Mouse (Mus musculus) right cerebral cortex, postnatal 25 days (tissue): ENCODE measurements around the gene Svs2.
"Not testable (repeated sequence)": the region's sequence is repeated elsewhere in the genome, so short reads cannot be mapped to it uniquely, and the experiment has no call there.

ENCODE experiments used
- DNase-seq: peaks from one replicate; pipeline ENCODE4 v3.0.0; 2022

Gene Svs2

GRCm38 (mm10) chr2:164238366-164238765 is at the start of gene Svs2:
Gene Svs2, minus strand, starts transcription at chr2:164238466.
- DNase-seq = no peak

GRCm38 (mm10) chr2:164278359-164278758 is 40.1 kb upstream of the Svs2 start, which contains the start of gene Svs4:
Gene Svs4, minus strand, starts transcription at chr2:164278459.
- no peak for DNase-seq

- DNase-seq = not testable (repeated sequence)
Observed at GRCm38 (mm10) chr2:164256540-164256939, 18.3 kb upstream of the Svs2 start, which contains the start of gene Svs3b. Gene Svs3b, minus strand, starts transcription at chr2:164256640.

- no peak for DNase-seq
Observed at GRCm38 (mm10) chr2:164232671-164233070, 5.6 kb downstream of the Svs2 start.

- no peak for DNase-seq
Observed at GRCm38 (mm10) chr2:164228361-164229070, 9.8 kb downstream of the Svs2 start.

GRCm38 (mm10) chr2:164221522-164221921 is 16.7 kb downstream of the Svs2 start, which contains the start of gene Wfdc15b:
Gene Wfdc15b, minus strand, starts transcription at chr2:164221660.
- DNase-seq = no peak

GRCm38 (mm10) chr2:164219295-164219694 is 19.0 kb downstream of the Svs2 start:
- DNase-seq = no peak

GRCm38 (mm10) chr2:164212711-164213110 is 25.6 kb downstream of the Svs2 start:
- no peak for DNase-seq

GRCm38 (mm10) chr2:164210892-164211291 is 27.4 kb downstream of the Svs2 start:
- no peak for DNase-seq

- DNase-seq = no peak
Observed at GRCm38 (mm10) chr2:164206676-164207075, 31.6 kb downstream of the Svs2 start.

GRCm38 (mm10) chr2:164206011-164206410 is 32.3 kb downstream of the Svs2 start:
- DNase-seq = not testable (repeated sequence)

- DNase-seq = no peak
Observed at GRCm38 (mm10) chr2:164199626-164200327, 38.5 kb downstream of the Svs2 start, which contains the start of gene Wfdc15a. Gene Wfdc15a, minus strand, starts transcription at chr2:164200130.

- no peak for DNase-seq
Observed at GRCm38 (mm10) chr2:164196700-164196990, 41.6 kb downstream of the Svs2 start.

GRCm38 (mm10) chr2:164195971-164196699 is 42.1 kb downstream of the Svs2 start:
- no peak for DNase-seq

- DNase-seq = no peak
Observed at GRCm38 (mm10) chr2:164194959-164195630, 43.2 kb downstream of the Svs2 start.

GRCm38 (mm10) chr2:164192279-164192678 is 46.0 kb downstream of the Svs2 start:
- DNase-seq = no peak

- DNase-seq = no peak
Observed at GRCm38 (mm10) chr2:164190576-164190975, 47.7 kb downstream of the Svs2 start, which contains the start of gene Wfdc12. Gene Wfdc12, minus strand, starts transcription at chr2:164190608.

- no peak for DNase-seq
Observed at GRCm38 (mm10) chr2:164188722-164189121, 49.5 kb downstream of the Svs2 start.
